Mouse (Mus musculus) cerebellum, adult 2 months (tissue): Measurements from ENCODE around the gene Mast3. TPM values are rescaled to one million over a fixed set of nuclear protein-coding genes. Genes with fewer than 3 reads are reported as not detected.
A peak's percentile ranks its signal among the peaks of the same experiment; 100 is the strongest.

Experiments
- DNase-seq, 2 experiments: peaks; one replicate each; pipeline ENCODE4 v3.0.0; 2021
- H3K27ac ChIP-seq: fragments of 200-500 bp; 2 replicates; pipeline ENCODE4 v1.5.1; 2012; ENCODE audit warnings: low read length, control low read depth, inconsistent platforms; ENCODE audit not compliant: insufficient read depth
- H3K27me3 ChIP-seq: fragments of 200-500 bp; 2 replicates; pipeline ENCODE4 v1.6.1; 2012; ENCODE audit warnings: inconsistent platforms, mild to moderate bottlenecking, low read length, moderate library complexity; ENCODE audit not compliant: control insufficient read depth, insufficient read depth
- H3K4me1 ChIP-seq: fragments of 200-500 bp; 2 replicates; pipeline ENCODE4 v1.6.1; 2011; ENCODE audit warnings: low read length; ENCODE audit not compliant: control insufficient read depth, insufficient read depth
- H3K4me3 ChIP-seq: fragments of 200-500 bp; replicated peaks from 2 replicates; pipeline ENCODE3; 2011; ENCODE audit warnings: mild to moderate bottlenecking, low read depth, low read length, control low read depth; ENCODE audit not compliant: insufficient read depth
- CTCF ChIP-seq: fragments of 200-500 bp; IDR thresholded peaks from 2 replicates; pipeline ENCODE4 v1.5.1; 2011; ENCODE audit warnings: low read depth, mild to moderate bottlenecking, control low read depth, low read length, moderate library complexity, borderline replicate concordance; ENCODE audit not compliant: insufficient read depth
- POLR2A ChIP-seq: fragments of 200-500 bp; IDR thresholded peaks from 2 replicates; pipeline ENCODE4 v1.6.1; 2011; ENCODE audit warnings: low read length, control low read depth, borderline replicate concordance; ENCODE audit not compliant: insufficient read depth
- WGBS: fragments of 180-500 bp; shearing (Covaris S2); methylation state at CpG from one replicate; pipeline ENCODE4 v1.1.7; 2018; 5-methylcytosine and 5-hydroxymethylcytosine counted together
- polyA plus RNA-seq: library from polyadenylated mRNA; depleted of rRNA; stranded (reverse); fragments of >200 nt; gene quantifications from 2 replicates; pipeline ENCODE4 v1.2.3, GENCODE M21; 2012

Mast3 gene
- polyA plus RNA-seq, 1 experiment: 69.5 TPM

DNA sequence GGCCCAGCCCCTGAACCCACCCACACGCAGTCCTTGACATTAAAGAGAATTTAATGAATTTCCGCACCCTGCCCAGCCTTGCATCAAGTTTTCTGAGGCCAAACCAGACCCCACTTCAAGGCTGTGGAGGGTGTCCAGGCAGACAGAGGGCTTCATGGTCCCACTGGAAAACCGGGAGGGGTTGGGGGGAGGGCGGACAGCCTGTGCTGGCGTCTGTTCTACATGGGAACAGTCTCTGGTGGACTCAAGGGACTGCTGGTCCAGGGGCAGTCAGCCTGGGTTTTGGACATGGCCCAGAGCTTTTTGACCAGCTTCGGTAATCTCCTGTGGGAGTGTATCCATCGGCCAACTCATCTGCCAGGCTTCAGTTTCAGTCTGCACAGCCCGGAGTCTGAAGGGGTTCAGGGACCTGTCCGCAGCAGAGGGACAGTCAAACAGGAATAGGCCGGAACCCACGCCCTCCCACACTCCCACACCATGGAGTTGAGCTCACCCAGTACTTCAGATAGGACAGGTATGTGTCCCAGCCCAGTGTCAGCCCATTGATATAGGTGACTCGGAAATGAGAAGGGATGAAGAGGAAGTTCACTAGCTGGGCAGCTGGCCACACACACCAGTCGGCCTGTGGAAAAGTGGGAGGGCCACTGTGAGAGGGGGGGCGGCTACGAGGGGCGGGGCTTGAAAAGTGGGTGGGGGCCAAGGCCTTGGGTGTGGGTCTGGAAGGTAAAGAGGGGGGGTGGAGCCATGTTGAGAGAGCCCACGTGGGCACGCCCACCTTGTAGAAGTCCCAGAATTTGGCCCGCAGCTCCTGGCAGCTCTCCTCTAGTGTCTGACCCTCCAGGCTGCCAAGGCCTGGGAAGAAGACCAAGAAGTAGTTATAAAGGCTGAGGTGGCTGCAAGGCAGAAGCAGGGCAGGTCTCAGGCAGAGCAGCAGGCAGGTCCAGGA is 46.0 kb downstream of the Mast3 start:
- 15% methylated on average over 19 of the region's 19 CpGs for WGBS
- H3K27me3 ChIP-seq: no peaks in the 10 kb centered on the region
- TF ChIP-seq CTCF (no peak), POLR2A (0 out of 2 replicates have a peak, but pooled peaks have one; percentile 19)
- peaks cover 35% of the 10 kb centered on the region for H3K4me1 ChIP-seq
- DNase-seq: peak; percentile 47 to 61
- no peak overlapping the region for H3K4me3 ChIP-seq
- H3K27ac ChIP-seq: no peak overlapping the region

DNA sequence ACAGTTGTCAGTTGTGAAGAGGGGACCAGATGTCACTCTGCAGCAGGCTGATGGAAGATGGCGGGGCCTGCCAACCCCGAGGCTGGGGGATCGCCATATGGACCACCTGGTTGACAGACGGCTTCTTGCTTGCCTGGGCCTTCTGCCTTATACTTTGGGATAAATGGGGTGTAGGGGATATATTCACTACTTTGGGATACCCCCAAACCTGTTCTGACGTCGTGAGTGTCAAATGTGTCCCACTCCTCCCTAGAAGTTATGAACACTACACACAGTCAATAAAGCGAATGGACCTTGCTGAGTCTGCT is 46.6 kb downstream of the Mast3 start:
- Histone ChIP-seq H3K4me1 (peaks cover 35% of the 10 kb centered on the region), H3K4me3 (no peak overlapping the region), H3K27ac (no peak overlapping the region), H3K27me3 (no peaks in the 10 kb centered on the region)
- peak; percentile 26 to 31 for DNase-seq
- WGBS: 25% methylated on average over 7 of the region's 7 CpGs
- TF ChIP-seq POLR2A: no peak
- no peak for TF ChIP-seq CTCF

DNA sequence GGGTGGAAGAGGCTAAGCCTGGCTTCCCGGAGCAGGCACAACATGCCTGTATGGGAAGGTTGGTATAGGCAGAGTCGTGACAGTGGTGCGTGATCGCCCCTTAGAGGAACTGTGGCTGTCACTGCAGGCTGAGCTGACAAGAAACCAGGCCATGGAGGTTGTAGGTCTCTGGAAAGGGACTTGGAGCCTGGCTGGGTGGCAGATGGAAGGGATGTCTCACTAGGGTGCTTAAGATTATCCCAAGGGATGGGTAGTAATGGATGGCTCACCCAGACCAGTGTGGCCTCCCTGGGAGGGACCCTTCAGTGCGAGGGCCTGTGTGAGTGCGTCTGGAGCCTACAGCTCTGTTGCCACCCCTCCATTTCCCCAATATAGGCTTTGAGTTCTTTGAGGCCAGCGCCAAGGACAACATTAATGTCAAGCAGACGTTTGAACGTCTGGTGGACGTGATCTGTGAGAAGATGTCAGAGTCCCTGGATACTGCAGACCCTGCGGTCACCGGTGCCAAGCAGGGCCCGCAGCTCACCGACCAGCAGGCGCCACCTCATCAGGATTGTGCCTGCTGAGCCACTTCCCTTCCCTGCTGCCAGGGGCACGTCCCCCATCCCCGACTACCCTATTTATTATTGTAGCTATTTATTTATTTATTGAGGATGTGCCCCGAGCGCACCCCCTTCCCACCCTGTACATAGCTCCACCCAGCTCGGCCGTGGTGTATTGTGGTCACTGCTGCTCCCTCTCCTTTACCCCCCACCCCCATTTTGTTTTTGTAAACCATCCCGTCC is 47.1 kb downstream of the Mast3 start:
- Histone ChIP-seq H3K4me1 (peaks cover 35% of the 10 kb centered on the region), H3K27me3 (no peaks in the 10 kb centered on the region), H3K4me3 (no peak overlapping the region), H3K27ac (no peak overlapping the region)
- DNase-seq: peak in 1 of 2 experiments; percentile 50
- TF ChIP-seq CTCF (peak; percentile 59), POLR2A (no peak)
- WGBS: 18% methylated on average over 22 of the region's 22 CpGs

DNA sequence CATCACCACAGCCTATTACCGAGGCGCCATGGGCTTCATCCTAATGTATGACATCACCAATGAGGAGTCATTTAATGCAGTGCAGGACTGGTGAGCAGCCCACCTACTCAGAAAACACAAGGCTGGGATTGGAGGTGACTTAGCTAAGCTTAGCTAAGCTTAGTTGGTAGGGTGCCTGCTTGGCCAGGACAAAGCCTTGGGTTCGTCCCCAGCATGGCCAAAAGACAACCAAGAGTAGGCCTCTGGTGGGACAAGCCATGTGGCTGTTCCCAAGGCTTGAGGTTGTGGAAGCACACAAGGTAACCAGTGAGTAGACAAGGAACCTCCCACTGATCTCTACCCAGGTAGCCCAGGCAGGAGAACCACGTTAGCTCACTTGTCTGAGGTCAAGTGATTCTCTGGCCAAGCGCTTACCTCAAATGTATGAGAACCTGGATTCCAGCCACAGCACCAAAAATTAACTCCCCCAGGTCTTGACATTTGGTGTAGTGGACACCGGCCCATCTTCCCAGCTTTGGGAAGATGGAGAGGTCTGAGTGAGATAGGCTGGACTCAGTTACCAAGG is 48.3 kb downstream of the Mast3 start:
- TF ChIP-seq POLR2A (no peak), CTCF (no peak)
- peaks cover 35% of the 10 kb centered on the region for H3K4me1 ChIP-seq
- no peaks in the 10 kb centered on the region for H3K27me3 ChIP-seq
- WGBS: 64% methylated on average over 6 of the region's 6 CpGs
- H3K4me3 ChIP-seq: no peak overlapping the region
- no peak overlapping the region for H3K27ac ChIP-seq
- DNase-seq: peak; percentile 15 to 26

DNA sequence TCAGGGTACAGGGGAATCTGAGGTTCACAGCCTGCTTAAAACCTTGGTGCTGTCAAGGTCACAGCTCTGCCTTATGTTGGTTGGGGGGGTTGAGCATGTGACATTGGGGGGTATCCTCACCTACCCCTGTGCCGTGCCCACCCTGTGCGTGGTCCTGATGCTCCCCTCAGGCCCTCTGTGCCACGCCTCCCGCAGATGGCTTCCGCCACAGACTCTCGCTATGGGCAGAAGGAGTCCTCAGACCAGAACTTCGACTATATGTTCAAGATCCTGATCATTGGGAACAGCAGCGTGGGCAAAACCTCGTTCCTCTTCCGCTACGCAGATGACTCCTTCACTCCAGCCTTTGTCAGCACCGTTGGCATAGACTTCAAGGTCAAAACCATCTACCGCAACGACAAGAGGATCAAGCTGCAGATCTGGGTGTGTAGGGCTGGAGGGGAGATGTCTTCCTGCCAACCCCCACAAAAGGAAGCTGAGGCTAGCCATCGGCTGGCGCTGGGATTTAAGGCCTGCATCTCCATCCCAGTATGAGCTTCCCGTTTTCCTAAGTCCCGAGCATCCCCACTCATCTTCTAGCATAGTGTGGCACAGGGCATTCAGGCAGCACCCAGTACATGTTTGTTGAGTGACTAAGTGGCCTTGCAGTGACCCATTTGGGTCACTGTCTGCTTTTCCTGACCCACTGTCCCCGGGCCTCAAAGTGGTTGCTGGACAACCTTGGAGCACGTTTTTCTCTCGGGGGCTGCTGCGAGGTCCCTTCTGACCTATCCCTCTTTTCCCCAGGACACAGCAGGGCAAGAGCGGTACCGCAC is 49.0 kb downstream of the Mast3 start:
- DNase-seq: peak in 1 of 2 experiments; percentile 48
- Histone ChIP-seq H3K4me3 (peak overlapping the region; percentile 69), H3K4me1 (peaks cover 35% of the 10 kb centered on the region), H3K27me3 (no peaks in the 10 kb centered on the region), H3K27ac (no peak overlapping the region)
- 64% methylated on average over 24 of the region's 24 CpGs for WGBS
- TF ChIP-seq CTCF (no peak), POLR2A (no peak)

DNA sequence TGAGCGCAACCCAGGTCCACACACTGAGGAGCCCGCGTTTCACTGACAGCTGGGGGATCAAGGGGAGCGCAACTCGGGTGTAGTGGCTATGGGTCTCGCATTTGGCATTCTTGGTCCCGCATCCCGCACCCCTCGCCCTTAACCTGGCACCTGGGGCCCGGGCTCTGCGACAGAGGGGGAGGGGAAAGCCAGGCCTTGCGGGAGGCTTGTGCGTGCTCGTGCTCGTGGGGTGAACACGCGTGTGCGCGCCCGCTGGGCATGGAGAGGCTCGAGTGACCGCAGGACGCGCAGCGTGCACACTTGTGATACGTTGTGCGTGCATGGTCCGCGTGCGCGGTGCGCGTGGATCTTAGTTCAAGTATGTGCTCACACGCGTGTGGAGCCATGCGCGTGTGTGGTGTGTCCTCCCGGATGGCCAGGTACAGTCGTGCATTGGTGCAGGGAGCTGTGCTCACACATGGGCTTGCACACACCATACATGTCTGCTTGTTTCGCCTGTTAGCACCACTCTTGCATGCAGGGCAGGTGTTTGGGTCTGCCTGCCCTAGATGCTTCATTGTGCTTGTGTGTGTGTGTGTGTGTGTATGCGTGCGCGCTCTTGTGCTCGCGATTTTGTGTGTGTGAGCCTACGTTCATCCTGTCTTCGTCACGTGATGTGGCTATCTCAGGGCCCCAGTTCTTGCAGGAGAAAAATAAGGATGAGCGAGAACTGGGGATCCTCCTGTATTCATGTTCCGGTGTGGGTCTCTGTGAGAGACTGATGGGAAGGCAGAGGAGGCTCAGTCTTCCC is 49.8 kb downstream of the Mast3 start:
- TF ChIP-seq CTCF (no peak; the same call in 1 of the 2 replicates), POLR2A (peak; percentile 22)
- peak overlapping the region; percentile 69 for H3K4me3 ChIP-seq
- DNase-seq: peak; percentile 84 to 88
- no peaks in the 10 kb centered on the region for H3K27me3 ChIP-seq
- 5% methylated on average over 50 of the region's 50 CpGs for WGBS
- peaks cover 32% of the 10 kb centered on the region for H3K4me1 ChIP-seq
- H3K27ac ChIP-seq: peak overlapping the region; percentile 91
